Mouse (Mus musculus): ENCODE data around the gene B3galt4.

- TF ChIP-seq EP300 (IDR thresholded peaks at IDR 0.05; ENCODE audit: insufficient read depth, low read depth, low read length), result no peak
- TF ChIP-seq CTCF (IDR thresholded peaks at IDR 0.05; ENCODE audit: low read depth, low read length), result no peak
- no peak for TF ChIP-seq POLR2A (IDR thresholded peaks at IDR 0.05; ENCODE audit: insufficient read depth, low read length)
These were observed 1.1 kb downstream of the B3galt4 start for GRCm38 (mm10) chr17:33950131-33950625.

Data from ES-Bruce4 (cell line).